Mouse (Mus musculus) CH12.LX (cell line): Measurements from ENCODE around the gene Dnaaf2.

ENCODE experiments used
- CHD2 ChIP-seq: IDR thresholded peaks from 2 replicates; pipeline ENCODE4 v1.6.1; 2011; ENCODE audit warnings: low read length, improper control_type of control experiment
- CTCF ChIP-seq, 2 experiments: IDR thresholded peaks in 1 of 2; conservative IDR thresholded peaks in 1 of 2; 2 replicates each; pipeline ENCODE4 v1.5.1; 2011 to 2012; ENCODE audit warnings: low read depth in 2 of 2, low read length in 2 of 2, improper control_type of control experiment in 1 of 2, inconsistent platforms in 1 of 2, mild to moderate bottlenecking in 1 of 2, moderate library complexity in 1 of 2
- E2F4 ChIP-seq: IDR thresholded peaks from 2 replicates; pipeline ENCODE4 v1.6.1; 2011; ENCODE audit warnings: low read depth, low read length, improper control_type of control experiment; ENCODE audit not compliant: insufficient replicate concordance
- ETS1 ChIP-seq: conservative IDR thresholded peaks from 2 replicates; pipeline ENCODE4 v1.6.1; 2012; ENCODE audit warnings: low read depth, mild to moderate bottlenecking, inconsistent platforms, low read length, improper control_type of control experiment, moderate library complexity
- GABPA ChIP-seq: IDR thresholded peaks from 2 replicates; pipeline ENCODE4 v1.6.1; 2012; ENCODE audit warnings: low read depth, low read length, improper control_type of control experiment, inconsistent platforms; ENCODE audit not compliant: insufficient replicate concordance
- MXI1 ChIP-seq: IDR thresholded peaks from 2 replicates; pipeline ENCODE4 v1.6.1; 2011; ENCODE audit warnings: mild to moderate bottlenecking, low read depth, low read length, improper control_type of control experiment
- NELFE ChIP-seq: IDR thresholded peaks from 2 replicates; pipeline ENCODE4 v1.6.1; 2011; ENCODE audit warnings: low read depth, low read length, improper control_type of control experiment
- POLR2A ChIP-seq: IDR thresholded peaks from 2 replicates; pipeline ENCODE4 v1.6.1; 2011; ENCODE audit warnings: low read depth, mild to moderate bottlenecking, improper control_type of control experiment, low read length
- RCOR1 ChIP-seq: conservative IDR thresholded peaks from 2 replicates; pipeline ENCODE4 v1.6.1; 2012; ENCODE audit warnings: low read depth, mild to moderate bottlenecking, inconsistent platforms, low read length, improper control_type of control experiment
- TBP ChIP-seq: conservative IDR thresholded peaks from 2 replicates; pipeline ENCODE4 v1.6.1; 2011; ENCODE audit warnings: low read depth, low read length, improper control_type of control experiment
- TCF12 ChIP-seq: IDR thresholded peaks from 2 replicates; pipeline ENCODE4 v1.6.1; 2014; ENCODE audit warnings: low read depth, mild to moderate bottlenecking, inconsistent platforms, low read length, improper control_type of control experiment
- UBTF ChIP-seq: IDR thresholded peaks from 2 replicates; pipeline ENCODE4 v1.6.1; 2012; ENCODE audit warnings: low read depth, mild to moderate bottlenecking, inconsistent platforms, low read length, improper control_type of control experiment, moderate library complexity
- ZC3H11A ChIP-seq: IDR thresholded peaks from 2 replicates; pipeline ENCODE4 v1.6.1; 2012; ENCODE audit warnings: low read depth, mild to moderate bottlenecking, inconsistent platforms, low read length, improper control_type of control experiment

GRCm38 (mm10) chr12:69139841-69140240 is 58.4 kb downstream of the Dnaaf2 start:
- no peak for TF ChIP-seq TCF12
- TF ChIP-seq NELFE, result no peak
- no peak for TF ChIP-seq POLR2A
- no peak for TF ChIP-seq CTCF (conservative IDR thresholded peaks at IDR 0.05 in 1 of 2, IDR thresholded peaks at IDR 0.05 in 1 of 2; ENCODE audit: low read depth in 2 of 2, low read length in 2 of 2)
- TF ChIP-seq ETS1, result no peak
- TF ChIP-seq E2F4, result no peak
- TF ChIP-seq UBTF, result no peak
- no peak for TF ChIP-seq RCOR1
- TF ChIP-seq GABPA, result no peak
- TF ChIP-seq MXI1, result no peak
- TF ChIP-seq CHD2, result no peak
- TF ChIP-seq ZC3H11A, result no peak
- no peak for TF ChIP-seq TBP
